Mouse (Mus musculus): ENCODE results near the gene Nkx2-5.

Gene Nkx2-5

GRCm38 (mm10) chr17:26835956-26836355 lies 8.9 kb downstream of the Nkx2-5 start:
- DNase-seq: no peak

DNA sequence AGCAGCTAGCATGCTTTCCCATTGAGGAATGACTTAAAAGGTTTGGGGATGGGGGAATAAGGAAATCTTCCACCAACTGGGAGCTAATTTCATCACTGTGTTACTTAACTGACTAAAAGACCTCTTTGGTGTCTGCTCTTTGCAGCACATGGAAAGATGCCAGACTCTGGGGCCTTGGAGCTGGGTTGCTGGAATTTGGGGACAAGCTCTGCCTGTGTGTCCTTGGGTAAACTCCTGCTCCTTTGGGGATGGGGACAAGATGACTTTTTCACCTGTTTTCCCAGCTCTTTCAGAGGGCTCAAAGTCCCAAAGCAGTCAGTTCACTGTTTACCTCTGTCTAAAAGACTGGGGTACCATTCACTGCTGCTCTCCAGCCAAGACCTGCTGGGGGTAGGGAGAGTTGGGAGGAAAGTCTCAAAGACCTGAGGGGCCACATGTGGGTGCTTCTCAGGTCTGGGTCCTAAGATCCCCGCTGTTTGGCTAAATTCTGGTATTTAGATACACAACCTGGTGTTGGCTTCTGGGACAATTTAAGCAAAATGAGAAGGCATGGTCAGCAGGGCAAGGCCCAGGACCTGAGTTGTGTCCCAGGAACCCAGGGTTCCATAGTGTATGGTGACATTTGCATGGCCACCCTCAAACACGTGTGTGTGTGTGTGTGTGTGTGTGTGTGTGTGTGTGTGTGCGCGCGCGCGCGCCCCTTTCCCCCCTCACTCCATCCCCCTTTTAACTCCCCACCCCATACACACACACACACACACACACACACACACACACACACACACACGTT lies 9.6 kb downstream of the Nkx2-5 start:
- DNase-seq: no peak

GRCm38 (mm10) chr17:26834302-26834965 lies 10.4 kb downstream of the Nkx2-5 start:
- no peak for DNase-seq

DNA sequence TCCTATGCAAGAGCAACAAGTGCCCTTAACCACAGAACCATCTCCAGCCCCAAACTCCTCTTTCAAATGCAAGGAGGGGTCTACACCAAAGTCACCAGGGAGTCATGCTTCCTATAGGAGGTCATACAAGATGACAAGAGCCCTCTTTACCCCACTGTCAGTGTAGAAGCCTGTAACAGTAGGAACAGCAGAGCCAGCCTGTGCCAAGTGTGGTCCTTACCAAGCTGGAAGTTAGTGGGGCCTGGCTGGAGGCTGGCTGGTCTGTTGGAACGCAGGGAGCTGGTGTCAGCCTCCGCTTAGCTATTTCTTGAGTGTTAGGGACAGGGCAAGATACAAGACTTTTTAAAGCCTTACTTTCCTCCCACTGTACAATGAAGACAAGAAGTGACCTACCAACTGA lies 11.0 kb downstream of the Nkx2-5 start:
- DNase-seq: no peak

GRCm38 (mm10) chr17:26826131-26826530 lies 18.7 kb downstream of the Nkx2-5 start:
- no peak for DNase-seq

- no peak for DNase-seq
Observed at GRCm38 (mm10) chr17:26817776-26818175, 27.0 kb downstream of the Nkx2-5 start.

DNA sequence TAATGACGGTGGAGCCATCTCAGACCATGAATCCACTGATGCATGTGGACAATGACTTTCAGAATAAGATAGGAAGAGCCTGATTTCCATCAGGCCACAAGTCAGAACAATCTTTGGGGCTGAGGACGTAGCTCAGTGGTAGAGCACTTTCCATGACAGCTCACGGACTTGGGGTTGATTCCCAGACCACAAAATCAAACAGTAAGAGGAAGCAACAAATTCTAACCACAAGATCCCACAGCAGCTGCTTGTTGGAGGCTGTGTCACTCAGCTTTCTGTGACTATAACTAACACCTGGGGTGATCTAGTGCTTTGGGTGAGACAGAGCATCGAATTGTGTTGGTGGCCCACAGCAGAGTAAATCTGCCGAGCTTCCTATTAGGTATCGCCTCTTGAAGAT lies 28.0 kb downstream of the Nkx2-5 start:
- DNase-seq: no peak

GRCm38 (mm10) chr17:26813497-26813896 lies 31.3 kb downstream of the Nkx2-5 start:
- DNase-seq: no peak

DNA sequence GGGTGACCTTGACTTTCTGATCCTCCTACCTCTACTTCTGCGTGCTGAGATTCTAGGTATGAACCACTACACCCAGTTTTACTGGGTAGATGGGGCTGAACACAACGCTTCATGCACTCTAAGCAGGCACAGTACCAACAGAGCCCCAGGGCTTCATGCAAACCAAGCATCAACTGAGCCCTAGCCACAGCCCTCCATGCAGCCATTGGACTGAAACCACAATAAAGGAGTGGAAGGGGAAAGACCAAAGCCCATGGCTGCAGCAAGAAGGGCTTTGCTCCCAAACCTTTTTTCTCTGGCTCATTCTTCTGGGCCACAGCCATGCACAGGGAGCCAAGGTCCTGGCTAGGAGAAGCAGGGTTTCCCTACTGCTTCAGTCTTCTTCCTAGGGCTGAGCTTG lies 32.2 kb downstream of the Nkx2-5 start:
- no peak for DNase-seq

DNA sequence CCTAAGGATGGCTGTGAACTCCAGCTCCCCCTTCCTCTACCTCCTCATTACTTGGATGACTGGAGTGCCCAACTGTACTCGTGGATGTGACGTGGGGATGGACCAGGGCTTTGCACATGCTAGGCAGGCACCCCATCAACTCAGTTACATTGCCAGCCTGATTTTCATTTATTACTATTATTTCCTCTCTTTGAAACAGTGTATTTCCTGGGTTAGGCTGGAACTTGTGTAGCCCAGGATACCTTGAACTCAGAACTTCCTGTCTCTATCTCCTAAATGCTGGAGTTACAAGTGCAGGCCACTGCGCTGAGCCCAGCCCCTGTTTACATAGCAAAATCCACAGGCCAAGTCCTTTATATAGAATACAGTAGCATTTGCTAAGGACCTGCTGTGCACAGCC lies 41.9 kb downstream of the Nkx2-5 start:
- DNase-seq: no peak

GRCm38 (mm10) chr17:26797379-26798128 lies 47.3 kb downstream of the Nkx2-5 start:
- no peak for DNase-seq

GRCm38 (mm10) chr17:26795386-26795785 lies 49.4 kb downstream of the Nkx2-5 start:
- no peak for DNase-seq

- peak; percentile 52 to 73 for DNase-seq
Observed at GRCm38 (mm10) chr17:26794744-26795143, 50.1 kb downstream of the Nkx2-5 start.

DNA sequence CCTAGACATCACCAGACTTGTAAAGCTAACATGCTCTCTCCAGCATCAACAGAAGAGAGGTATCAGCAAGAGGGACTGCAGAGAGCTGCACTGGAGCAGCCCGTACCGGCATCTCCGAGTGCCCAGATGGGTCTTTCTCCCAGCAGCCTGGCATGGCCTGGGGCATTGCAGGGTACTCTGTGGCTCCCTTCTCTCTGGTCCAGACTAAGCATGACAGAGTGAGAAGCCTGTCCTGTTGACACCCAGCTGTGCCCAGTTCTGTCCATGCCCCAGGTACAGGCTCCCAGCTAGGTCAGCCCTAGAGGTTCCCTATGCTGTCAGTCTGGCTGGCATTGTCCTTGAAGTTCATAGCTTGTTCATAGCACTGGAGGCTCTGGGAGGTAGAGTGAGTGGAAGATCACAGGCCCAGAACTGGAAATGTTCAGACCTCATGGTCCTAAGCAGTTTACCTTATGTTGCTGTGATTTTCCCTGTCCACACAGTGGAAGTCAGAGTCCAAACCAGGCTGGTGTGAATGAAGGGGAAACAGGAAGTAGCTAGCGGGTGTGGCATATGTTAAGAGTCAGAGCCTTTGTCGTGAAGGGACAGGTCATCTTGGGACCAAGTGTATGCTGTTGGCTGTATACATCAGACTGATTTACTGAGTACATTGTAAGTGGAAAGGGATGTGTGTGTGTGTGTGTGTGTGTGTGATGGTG lies 51.6 kb downstream of the Nkx2-5 start:
- DNase-seq: no peak

DNA sequence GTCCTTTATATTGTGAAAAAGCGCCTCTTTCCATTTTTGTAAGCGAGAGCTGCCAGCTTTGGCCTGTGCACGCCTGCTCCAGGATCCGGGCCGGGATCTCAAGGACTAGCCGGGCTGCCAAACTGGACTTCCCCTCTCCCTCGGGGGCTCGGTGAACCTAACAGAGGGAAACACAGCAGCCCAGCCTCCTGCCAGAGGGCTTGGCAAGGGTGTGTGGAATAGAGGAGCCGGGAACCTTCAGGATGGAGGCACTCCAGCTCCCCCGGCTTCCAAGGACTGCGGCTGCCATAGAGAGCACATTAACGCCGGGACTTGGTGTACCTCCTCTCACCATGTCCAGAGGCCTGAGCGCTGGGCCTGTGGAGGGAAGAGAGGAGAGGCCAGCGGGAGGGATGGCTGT lies 52.7 kb downstream of the Nkx2-5 start:
- DNase-seq: no peak

DNA sequence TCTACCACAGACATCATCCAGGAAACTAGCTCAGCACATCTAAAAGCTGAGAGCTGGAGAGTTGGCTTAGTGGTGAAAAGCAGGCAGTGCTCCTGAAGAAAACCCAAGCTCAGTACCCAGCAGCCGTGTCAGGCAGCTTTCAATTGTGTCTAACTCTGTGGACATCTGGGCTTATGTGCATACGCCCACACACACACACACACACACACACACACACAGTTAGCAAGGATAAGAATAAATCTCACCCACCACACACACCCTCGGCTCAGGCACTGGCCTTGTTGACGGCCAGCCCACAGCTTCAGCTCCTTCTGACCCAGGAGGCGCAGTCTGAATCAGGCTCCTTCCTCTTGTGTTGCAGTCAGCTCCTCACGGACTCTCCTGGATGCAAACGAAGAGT lies 53.2 kb downstream of the Nkx2-5 start:
- DNase-seq: no peak

DNA sequence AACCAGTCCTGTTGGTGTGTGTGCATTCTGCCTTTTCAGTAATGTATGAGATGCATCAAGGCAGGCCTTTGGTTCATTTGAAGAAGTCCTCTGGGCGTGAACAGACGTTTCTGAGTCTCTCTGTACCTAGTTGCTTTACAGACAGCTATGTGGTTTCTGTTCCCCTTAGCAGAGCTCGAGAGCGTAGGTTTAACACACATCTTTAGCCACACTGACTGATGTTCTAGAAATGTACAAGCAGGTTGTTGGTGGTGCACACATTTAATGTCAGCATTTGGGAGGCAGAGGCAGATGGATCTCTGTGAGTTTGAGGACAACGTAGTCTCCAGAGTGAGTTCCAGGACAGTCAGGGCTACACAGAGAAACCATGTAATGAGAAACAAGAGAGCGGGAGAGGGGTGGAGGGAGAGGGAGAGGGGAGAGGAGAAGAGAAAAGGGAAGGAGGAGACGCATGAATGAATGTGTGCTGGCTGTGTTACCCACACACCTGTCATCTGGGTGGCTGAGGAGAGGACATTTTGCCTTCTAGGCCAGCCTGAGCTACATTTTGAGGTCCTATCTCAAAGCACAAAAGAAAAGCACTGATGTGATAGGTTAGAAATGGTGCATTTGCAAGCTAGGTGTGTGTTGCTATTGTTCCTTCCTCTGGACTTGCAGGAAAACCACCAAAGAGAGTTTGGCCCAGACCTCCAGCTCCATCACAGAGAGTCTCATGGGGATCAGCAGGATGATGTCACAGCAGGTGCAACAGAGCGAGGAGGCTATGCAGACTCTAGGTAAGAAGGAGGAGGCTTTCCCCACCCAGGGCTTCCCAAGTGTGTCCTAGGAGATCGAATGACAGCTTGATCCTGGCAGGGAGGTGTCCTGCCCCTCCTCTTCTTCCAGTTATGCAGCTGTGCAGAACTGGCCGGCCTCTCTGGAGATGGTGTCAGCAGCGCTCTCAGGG lies 54.3 kb downstream of the Nkx2-5 start:
- DNase-seq: no peak

DNA sequence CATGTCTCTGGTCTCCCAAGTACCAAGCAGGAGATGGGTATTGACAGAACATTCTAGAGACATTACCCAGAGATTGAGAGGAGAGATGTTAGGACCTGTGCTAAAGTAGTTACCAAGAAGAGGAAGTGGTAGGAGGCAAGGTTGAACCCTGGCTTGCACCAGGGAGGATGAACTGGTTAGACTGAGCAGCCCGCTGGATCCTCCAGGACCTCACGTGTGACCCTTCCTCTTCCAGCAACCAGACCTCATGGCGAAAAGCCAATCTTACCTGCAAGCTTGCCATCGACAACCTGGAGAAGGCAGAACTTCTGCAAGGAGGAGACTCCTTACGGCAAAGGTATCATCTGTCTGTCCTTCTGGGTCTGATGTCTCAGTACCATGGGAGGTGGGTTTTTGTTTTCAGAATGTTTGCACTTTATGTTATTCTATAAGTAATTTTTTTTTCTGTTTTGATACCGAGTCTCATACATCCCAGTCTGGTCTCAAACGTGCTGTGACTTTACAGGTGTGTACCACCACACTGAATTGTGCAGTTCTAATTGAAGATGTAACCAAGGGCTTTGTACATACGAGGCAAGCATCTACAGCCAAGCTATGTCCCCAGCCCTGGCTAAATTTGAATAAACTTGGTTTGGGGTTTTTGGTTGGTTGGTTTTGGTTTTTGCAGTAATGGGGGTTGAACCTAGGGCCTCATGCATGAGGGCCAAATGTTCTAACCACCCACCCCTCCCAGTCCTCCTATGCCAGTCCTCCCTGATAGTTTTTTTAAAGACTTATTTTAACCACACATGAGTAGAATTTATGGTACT lies 55.1 kb downstream of the Nkx2-5 start:
- DNase-seq: no peak

GRCm38 (mm10) chr17:26788986-26789385 lies 55.8 kb downstream of the Nkx2-5 start:
- no peak for DNase-seq

Measured in cerebellum, postnatal 14 days (tissue).